Mouse (Mus musculus) ES-E14 (cell line): ENCODE measurements around the gene Spata31d1d.

Source experiments
- CHD2 ChIP-seq: IDR thresholded peaks from 2 replicates; pipeline ENCODE4 v1.6.1; 2014; ENCODE audit warnings: mild to moderate bottlenecking, low read depth, low read length, inconsistent platforms
- HCFC1 ChIP-seq: IDR thresholded peaks from 2 replicates; pipeline ENCODE4 v1.6.1; 2012; ENCODE audit warnings: low read length, inconsistent platforms, borderline replicate concordance; ENCODE audit not compliant: insufficient read depth
- MAFK ChIP-seq: IDR thresholded peaks from 2 replicates; pipeline ENCODE4 v1.6.1; 2014; ENCODE audit warnings: mild to moderate bottlenecking, low read depth, low read length, inconsistent platforms; ENCODE audit not compliant: insufficient read depth
- ZC3H11A ChIP-seq: IDR thresholded peaks from 2 replicates; pipeline ENCODE4 v1.6.1; 2012; ENCODE audit warnings: low read depth, mild to moderate bottlenecking, inconsistent platforms, low read length, borderline replicate concordance
- ZNF384 ChIP-seq: IDR thresholded peaks from 2 replicates; pipeline ENCODE4 v1.6.1; 2012; ENCODE audit warnings: low read depth, low read length, inconsistent platforms

DNA sequence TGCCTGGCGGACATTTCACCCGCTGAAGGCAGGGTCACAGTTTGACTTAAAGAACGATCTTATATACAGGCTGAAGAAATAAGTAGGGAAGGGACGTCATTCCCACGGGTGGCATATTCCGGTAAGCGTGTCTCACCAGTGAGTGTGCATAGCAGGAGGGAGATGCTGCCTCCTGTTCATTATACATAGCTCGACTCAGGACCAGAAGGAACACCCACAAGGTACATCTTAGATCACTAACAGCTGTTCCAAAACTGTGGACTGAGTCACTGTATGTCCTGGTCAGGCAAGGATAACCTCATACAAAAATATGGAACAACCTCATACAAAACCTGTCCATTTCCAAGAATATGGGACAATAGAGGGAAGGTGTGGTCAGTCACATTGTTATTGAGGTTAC lies 32.4 kb downstream of the Spata31d1d start:
- TF ChIP-seq CHD2 (no peak), ZC3H11A (no peak), MAFK (no peak), ZNF384 (no peak), HCFC1 (no peak)
